Mouse (Mus musculus) natural killer cell, adult 2 months (primary cell): Measurements from ENCODE around the gene Ifnlr1.
"Not testable (repeated sequence)": the region's sequence is repeated elsewhere in the genome, so short reads cannot be mapped to it uniquely, and the experiment has no call there.

Experiments
- DNase-seq, 2 experiments: peaks; one replicate each; pipeline ENCODE4 v3.0.0; 2022; ENCODE audit warnings: low spot score in 2 of 2

The Ifnlr1 gene

GRCm38 (mm10) chr4:135684731-135685130 lies 1.4 kb upstream of the Ifnlr1 start:
- DNase-seq, result no peak

- DNase-seq, result no peak
These were observed 474 bp downstream of the Ifnlr1 start for GRCm38 (mm10) chr4:135686568-135686953.

- no peak for DNase-seq
These were observed 3.7 kb downstream of the Ifnlr1 start for GRCm38 (mm10) chr4:135689797-135690196.

- DNase-seq, result no peak
These were observed 4.2 kb downstream of the Ifnlr1 start for GRCm38 (mm10) chr4:135690241-135690640.

GRCm38 (mm10) chr4:135692916-135693315 lies 6.8 kb downstream of the Ifnlr1 start:
- peak in 1 of 2 experiments; percentile 34 for DNase-seq

GRCm38 (mm10) chr4:135698498-135698897 lies 12.4 kb downstream of the Ifnlr1 start:
- no peak for DNase-seq

GRCm38 (mm10) chr4:135703497-135703896 lies 17.4 kb downstream of the Ifnlr1 start:
- DNase-seq, result no peak

GRCm38 (mm10) chr4:135704016-135704415 lies 17.9 kb downstream of the Ifnlr1 start:
- no peak for DNase-seq

GRCm38 (mm10) chr4:135706045-135706444 lies 20.0 kb downstream of the Ifnlr1 start:
- no peak for DNase-seq

GRCm38 (mm10) chr4:135709072-135709564 lies 23.0 kb downstream of the Ifnlr1 start:
- DNase-seq, result peak; percentile 56 to 78

GRCm38 (mm10) chr4:135709621-135710020 lies 23.5 kb downstream of the Ifnlr1 start:
- DNase-seq, result no peak

- no peak for DNase-seq
These were observed 24.3 kb downstream of the Ifnlr1 start for GRCm38 (mm10) chr4:135710392-135710791.

- DNase-seq, result no peak
These were observed 28.7 kb downstream of the Ifnlr1 start for GRCm38 (mm10) chr4:135714776-135715175.

GRCm38 (mm10) chr4:135716438-135716837 lies 30.4 kb downstream of the Ifnlr1 start:
- DNase-seq, result not testable (repeated sequence)

GRCm38 (mm10) chr4:135722540-135723290 lies 36.6 kb downstream of the Ifnlr1 start:
- DNase-seq, result no peak

GRCm38 (mm10) chr4:135726416-135726815 lies 40.3 kb downstream of the Ifnlr1 start:
- DNase-seq, result no peak

GRCm38 (mm10) chr4:135727817-135728216 lies 41.7 kb downstream of the Ifnlr1 start, which contains the start of gene Il22ra1:
Gene Il22ra1, plus strand, starts transcription at chr4:135728172.
- no peak for DNase-seq

GRCm38 (mm10) chr4:135730204-135730603 lies 44.1 kb downstream of the Ifnlr1 start:
- DNase-seq, result no peak

- no peak for DNase-seq
These were observed 44.9 kb downstream of the Ifnlr1 start for GRCm38 (mm10) chr4:135730951-135731350.

- DNase-seq, result no peak
These were observed 47.8 kb downstream of the Ifnlr1 start for GRCm38 (mm10) chr4:135733901-135734300.

GRCm38 (mm10) chr4:135736903-135737302 lies 50.8 kb downstream of the Ifnlr1 start:
- no peak for DNase-seq

- no peak for DNase-seq
These were observed 52.1 kb downstream of the Ifnlr1 start for GRCm38 (mm10) chr4:135738237-135738636.

GRCm38 (mm10) chr4:135739148-135739547 lies 53.1 kb downstream of the Ifnlr1 start:
- no peak for DNase-seq

- no peak for DNase-seq
These were observed 53.6 kb downstream of the Ifnlr1 start for GRCm38 (mm10) chr4:135739672-135740071.
